Mouse (Mus musculus) mouse embryonic stem cell (cell line): ENCODE measurements around the gene Tshz2.
"Not testable (repeated sequence)": the region's sequence is repeated elsewhere in the genome, so short reads cannot be mapped to it uniquely, and the experiment has no call there.

Source experiments
- in situ Hi-C, 2 experiments: fragments of 300-500 bp; cut with MboI; formaldehyde crosslinking; loops; 1 replicate in 1 of 2; 3 replicates in 1 of 2; pipeline ENCODE4 v1.14.3; 2019 to 2020; ENCODE audit warnings: low sequenced_read_pairs in 2 of 2, low pct_unique_long_range_greater_than_20kb in 1 of 2, mixed read lengths in 1 of 2; ENCODE audit not compliant: unreplicated experiment in 1 of 2

Tshz2 gene

DNA sequence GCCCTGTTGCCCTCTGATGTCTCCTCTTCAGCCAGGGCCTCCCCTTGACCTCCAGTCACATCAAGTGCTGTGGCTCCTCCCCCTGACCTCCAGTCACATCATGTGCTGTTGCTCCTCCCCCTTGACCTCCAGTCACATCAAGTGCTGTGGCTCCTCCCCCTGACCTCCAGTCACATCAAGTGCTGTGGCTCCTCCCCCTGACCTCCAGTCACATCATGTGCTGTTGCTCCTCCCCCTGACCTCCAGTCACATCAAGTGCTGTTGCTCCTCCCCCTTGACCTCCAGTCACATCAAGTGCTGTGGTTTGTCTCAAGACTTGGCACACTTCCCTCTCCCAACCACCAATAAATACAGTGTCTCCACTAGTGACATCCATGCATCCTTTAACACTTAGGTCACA lies 148.9 kb downstream of the Tshz2 start:
- in situ Hi-C loops, result not testable (repeated sequence)

DNA sequence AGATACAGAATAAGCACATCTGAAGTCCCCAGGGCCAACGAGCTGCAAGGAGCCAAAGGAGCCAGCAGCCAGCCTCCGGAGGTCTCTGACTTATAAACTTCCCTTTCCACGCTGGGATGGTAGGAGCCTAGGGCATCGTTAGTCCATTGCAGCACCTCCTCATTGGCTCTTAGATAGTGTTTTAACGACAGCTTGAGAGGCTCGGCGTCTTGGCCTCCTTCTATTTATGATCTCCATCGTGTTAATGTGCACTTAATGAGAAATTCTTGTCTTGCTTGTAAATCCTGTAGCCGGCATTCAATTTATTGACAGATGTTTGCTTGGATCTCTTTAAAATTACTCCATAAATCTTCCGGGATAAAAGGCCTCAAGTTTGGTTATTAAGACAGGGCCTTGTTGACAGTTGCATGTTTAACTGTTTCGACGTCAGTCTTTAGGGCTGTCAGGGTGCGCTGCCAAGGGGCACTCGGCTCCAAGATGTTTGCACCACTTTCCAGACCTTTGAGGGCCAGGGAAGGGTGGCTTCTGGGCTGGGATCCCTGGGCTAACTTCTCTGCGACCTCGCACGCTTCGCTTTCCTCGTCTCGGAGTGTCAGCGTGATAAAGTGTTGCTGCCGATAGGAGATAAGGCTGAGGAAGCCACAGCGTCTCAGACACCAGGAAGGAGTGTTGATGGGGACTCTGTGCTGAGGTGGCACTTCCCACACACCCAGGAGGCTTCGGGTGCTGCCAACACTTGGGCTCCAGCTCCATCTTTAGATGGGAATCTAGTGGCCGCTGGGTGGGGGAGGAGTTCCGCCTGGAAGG lies 150.3 kb downstream of the Tshz2 start:
- in situ Hi-C loops, result no loop called here

DNA sequence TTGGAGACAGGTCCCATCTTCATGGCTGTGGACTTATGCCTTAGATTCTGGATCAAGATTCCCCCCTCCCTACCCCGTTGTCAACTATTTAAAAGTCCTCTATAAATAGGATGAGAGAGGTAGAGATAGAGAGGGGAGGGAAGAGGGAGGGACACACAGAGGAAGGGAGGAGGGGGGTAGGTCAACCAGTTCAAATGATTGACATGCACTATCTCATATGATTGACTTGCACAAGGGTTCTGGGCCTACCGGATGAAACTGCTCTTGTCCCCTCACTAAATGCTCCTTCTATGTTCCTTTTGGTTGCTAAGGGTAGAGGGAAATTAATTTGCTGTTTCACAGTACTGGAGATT lies 150.8 kb downstream of the Tshz2 start:
- in situ Hi-C loops, result no loop called here

DNA sequence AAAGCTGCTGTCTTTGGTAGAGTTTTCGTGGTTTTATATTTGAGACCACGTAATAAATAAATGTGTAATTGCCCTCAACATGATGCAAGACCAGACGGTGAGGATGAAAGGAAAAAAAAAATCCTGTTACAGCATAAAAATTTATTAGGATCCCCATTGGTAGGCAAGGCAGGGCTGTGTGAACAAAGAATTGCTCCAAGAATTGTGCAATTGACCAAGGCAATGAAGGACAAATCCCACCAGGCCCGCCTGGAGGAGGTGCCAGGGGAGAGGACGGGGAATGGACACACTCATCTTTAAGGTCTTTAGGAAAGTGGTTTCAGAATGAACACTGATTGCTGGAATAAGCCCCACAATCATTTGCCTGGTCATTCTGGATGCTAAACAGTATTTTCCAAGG lies 154.6 kb downstream of the Tshz2 start:
- in situ Hi-C loops, result no loop called here

DNA sequence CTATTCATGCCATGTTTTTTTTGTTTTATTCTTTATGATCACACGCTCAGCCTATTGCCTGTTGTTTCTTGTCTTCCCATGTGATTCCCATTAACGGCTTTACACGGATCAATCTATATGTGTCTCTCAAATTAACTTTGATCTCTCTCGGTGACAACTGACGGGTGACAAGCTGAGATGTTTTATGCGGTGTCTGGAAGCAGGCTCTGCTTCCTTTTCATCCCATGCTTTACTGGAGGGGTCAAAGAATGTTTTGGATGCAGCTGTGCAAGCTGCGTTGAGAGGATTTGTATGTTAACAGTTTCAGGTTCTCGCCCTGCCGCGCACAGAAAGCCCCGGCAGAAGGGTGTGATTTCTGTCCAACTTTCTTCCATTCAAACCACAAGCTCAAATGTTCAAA lies 155.1 kb downstream of the Tshz2 start:
- in situ Hi-C loops, result no loop called here

DNA sequence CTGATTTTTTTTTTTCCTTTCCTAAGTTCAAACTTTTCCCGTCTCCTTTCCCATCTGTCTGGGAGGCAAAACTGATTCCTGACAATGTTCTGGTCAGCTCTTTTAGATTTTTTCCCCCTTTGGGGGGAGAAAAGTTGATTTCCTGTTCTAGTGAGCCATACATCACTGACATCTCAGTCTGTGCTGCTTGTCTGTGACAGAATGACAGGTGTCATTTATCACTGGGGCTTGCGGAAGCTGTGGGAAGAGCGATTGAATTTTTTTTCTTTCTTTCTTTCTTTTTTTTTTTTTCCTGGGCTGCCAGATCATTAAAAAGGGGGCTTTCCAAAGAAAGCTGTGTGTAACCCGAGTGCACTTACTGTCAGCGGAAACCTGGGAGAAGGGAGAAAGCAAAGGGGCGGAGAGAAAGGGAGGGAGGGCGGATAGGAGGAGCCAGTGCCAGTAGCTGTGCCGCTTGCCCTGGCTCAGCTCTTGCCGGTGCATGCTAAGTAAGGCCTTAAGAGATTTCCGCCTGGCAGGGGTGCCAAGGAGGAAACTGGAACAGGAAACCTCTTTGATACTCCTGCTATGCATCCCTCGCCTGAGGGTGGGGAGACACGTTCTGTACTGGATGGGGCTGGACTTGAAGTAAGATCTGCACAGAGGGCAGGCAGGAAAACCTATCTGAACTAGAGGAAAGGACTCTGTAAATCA lies 157.8 kb downstream of the Tshz2 start:
- in situ Hi-C loops, result no loop called here

DNA sequence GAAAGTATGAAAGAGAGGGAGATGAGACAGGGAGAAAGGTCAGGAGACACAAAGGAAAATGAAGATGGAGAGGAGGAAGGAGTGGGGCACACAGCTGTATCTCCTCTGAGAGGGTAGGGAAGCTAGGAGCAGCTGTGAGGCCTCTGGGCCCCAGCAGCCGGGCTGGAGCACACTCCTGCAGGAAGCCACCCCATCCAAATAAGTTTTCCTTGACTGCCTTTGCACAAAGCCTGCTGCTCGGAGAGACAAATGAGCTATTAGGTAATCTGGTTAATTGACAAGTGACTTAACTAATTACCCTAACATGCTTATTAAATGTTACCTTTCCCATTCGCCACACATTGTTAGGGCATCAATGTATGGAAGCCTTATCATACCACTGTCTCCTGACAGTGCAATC lies 159.9 kb downstream of the Tshz2 start:
- in situ Hi-C loops, result no loop called here

DNA sequence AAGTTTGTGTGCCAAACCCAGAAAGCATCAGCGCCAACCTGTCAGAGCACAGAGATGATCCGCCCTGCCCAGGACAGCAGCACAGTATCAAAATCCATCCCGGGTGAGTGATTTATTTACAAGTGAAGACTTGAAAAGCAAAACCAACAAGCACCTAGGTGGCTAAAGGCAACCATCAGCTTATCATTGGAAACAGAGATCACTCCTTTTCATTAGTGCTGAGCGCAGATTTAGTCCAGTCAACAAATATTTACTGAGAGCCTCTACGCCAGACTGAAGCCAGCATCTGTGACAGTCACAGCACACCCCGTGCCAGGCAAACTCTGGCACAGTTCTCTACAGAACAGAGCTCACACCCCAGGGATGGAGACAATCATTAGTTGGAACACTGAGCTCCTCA lies 169.4 kb downstream of the Tshz2 start:
- in situ Hi-C loops, result no loop called here

DNA sequence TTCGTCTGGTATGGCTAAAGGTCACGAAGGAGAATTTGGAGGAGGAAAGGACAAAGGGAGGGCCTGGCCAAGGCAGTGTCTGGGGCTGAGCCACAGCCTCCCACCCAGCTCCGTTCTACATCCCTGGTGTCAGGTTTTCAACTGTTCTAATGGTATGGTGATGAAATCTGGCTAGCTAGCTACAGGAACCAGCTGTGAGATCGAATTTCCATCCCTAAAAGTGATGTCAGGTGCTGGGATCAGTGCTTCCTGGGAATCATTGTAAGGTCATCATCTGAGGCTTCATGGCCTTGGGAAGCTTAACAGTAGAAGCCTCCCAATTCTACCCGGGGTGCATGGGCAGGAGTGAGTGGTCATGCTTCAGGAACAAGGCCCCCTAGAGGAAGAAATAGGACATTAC lies 171.6 kb downstream of the Tshz2 start:
- in situ Hi-C loops, result no loop called here

DNA sequence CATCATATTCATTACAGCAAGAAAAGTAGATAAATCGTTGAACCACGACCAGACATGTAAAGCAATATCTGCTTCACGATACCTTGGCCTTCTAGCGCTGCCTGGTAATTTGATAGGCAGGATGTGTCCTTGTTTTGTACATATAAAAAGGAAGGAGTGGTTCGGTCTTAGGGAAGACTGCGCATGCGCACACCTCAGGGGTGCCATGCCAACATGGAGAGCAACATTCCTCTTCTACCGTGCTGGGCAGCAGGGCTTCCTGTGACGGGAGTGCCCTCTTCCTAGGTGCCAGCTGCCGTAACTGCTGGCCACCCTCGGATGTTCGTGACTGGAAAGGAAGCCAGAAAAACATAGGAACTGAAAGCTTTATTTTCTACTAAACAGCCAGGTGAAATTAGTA lies 172.7 kb downstream of the Tshz2 start:
- in situ Hi-C loops, result no loop called here

DNA sequence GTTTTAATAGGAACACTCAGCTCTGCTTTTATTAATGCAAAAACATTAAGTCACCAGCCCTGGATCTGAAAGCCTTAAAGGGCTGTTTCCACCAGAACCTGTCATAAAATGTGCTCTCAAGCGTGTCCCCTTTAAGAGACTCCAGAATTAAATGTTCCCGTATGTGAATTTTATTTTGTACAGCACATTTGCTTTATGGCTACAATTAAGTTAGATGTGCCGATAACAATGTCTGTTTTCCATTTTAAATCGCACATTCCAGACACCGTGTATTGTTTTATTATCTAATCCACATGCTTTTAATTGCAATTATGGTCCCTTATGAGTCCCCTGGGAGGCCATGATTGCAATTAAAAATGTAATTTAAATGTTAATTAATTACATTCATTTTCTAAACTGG lies 178.8 kb downstream of the Tshz2 start:
- in situ Hi-C loops, result no loop called here

DNA sequence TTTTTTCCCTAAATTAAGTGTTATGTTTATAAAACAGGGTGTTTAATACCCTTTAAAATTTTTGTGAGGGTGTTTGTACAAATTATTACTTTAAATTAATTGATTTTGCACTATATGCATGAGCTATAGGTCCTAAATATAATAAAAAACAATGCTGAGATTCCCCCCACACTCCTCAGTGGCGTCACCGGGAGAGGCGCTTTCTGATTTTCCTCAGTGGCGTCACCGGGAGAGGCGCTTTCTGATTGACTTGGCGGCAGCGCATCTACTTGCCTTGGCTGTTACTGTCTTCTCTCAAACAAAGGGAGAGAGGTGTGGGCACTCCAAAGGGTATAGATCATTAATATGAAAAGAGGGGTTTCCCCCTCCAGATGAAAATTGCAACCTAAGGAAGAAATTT lies 179.2 kb downstream of the Tshz2 start:
- in situ Hi-C loops, result no loop called here

DNA sequence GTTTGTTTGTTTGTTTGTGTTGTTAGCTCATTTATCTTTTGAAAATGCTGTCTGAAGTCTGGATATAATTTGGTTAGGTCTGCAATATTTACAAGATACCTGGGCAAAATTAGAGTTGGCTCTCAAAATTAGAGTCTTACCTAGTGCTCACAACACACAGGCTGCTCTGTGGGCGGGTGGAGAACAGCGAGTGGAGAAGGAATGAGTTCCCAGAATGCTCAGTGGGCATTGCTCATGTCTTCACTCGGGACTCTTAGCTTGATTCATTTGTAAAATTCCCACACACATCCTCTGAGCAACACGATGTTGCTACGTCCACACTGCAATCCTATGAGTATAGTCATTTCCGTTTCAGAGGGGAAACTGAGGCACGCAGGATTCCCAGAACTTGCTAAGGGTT lies 180.1 kb downstream of the Tshz2 start:
- in situ Hi-C loops, result no loop called here

DNA sequence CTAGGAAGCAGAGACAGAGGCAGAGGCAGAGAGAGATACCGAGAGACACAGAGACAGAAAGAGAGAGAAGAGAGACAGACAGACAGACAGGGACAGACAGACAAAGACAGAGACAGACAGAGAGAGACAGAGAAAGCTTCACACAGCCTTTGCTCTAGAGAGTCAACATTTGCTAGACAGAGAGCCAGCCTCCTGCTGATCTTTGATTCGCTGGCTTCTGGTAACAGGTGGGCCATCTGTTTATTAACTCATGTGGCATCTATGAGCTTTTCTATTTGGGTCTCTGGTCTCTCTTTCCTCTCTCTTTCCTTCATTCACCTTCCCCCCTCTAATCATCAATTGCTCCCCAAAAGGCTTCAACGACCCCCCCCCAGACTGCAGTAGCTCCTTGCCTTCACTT lies 181.5 kb downstream of the Tshz2 start:
- in situ Hi-C loops, result no loop called here

DNA sequence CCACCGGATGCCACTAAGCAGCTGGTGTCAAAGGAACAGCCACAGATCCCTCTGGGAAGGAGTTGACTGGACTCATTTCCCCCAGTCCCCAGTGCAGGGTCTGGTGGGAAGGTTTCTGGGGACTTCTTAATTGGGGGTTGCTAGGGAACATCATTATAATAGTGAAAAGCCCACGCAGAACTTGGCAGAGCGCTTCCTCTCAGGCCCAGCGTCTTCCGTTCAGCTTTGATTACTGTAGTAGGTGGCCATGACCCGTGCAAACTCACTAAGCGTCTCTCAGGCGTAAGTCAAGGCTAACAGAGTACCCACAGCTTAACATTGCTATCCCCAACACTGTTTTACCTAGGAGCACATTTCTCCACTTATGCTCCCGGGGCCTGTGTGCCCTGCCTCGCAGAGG lies 181.9 kb downstream of the Tshz2 start:
- in situ Hi-C loops, result no loop called here

DNA sequence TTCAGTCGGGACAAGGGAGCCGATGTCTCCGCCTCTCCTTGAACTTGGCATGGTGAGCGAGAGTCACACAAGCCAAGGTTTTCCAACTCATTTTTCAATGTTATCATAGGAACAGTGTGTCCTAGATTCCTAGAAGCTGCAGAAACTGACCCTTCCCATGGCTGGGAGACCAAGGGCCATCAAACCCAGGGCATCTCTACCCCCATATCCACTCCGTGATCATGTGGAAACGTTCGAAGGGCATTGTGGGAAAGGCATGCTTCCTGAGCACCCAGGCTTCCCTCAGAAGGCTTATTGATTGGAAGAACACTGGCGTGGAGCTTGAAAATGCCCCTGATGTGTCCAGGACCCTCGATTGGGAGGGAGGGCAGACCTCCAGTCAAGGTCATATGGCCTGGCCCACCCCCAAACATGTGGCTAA lies 188.2 kb downstream of the Tshz2 start:
- in situ Hi-C loops, result no loop called here

DNA sequence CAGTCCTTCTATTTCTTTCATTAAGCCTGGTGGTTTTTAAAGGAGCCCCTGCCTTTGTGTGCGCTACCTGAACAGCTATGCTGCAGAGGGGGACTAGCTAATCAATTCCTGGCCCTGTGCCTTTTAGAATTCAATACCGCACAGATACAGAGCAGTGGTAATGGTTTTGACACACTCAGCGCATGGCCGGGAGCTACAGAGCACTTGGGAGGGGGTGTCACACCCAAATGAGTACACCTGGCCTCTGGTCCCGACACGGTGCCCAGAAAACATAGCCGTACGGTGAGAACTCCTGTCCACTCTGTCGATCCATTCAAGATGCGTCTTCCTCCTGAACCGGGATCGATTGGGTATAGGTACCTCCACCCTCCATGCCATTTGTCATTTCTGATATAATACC lies 193.1 kb downstream of the Tshz2 start:
- in situ Hi-C loops, result no loop called here

DNA sequence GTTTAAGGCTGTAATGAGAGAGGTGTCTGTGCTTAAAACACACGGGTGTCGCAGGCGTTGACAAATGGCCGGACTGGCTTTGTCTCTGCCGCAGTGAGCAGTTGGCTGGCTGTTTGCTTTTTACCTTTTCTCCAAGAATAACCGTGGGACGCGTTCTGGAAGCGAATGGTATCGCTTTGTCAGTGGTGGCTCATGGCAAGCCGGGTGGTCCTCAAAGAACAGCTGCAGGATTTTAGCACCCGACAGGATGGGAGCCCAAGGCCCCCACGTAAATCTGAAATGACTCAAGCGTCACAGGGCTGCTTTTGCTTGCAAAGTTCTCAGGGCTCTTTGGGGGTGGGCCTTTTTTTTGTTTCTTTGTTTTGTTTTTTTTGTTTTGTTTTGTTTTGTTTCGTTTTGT lies 193.5 kb downstream of the Tshz2 start:
- in situ Hi-C loops, result no loop called here

DNA sequence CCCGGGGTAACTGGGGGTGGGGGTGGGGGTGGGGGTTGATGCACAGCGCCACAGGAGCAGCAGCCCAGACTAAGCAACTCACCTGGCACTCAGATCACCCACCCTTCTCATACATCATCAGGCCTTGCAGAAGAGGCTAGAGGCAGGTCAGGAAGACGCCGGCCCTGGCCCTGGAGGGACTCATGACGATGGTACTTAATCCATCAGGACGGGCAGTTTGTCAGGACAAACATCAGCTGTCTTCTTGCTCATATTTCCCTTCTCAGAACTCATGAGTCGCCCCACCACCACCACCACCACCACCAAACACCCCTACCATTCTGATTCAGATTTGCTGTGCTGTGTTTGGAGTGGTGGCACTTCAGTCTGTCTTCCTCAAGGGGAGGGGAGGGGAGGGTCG lies 194.0 kb downstream of the Tshz2 start:
- in situ Hi-C loops, result no loop called here

DNA sequence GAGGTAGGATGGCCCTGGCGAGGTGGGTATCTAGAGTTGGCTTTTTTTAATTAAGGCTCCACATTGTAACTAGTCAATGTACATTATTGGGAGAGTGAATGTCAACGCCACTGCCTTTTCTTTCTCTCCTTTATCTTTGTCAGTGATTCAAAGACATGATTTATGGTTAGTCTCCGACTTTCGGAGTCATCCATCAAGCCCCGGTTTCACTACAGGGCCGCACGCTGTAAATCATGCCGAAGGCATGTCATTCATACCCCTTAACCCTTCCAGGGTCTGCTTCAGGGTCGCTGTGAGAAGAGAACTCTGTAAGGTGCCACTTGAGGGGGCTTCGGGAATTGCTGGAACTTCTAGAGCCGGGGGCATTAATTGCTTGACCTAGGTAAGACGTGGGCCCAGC lies 199.4 kb downstream of the Tshz2 start:
- in situ Hi-C loops, result no loop called here
